Mouse (Mus musculus) E14TG2a.4 (cell line): ENCODE data around the gene Rab1b.
A peak's percentile ranks its signal among the peaks of the same experiment; 100 is the strongest.

Experiments
- H3K27me3 ChIP-seq: 2 replicates; pipeline ENCODE4 v1.6.1; 2014; ENCODE audit warnings: low read length, control low read depth; ENCODE audit not compliant: insufficient read depth
- H3K36me3 ChIP-seq: 2 replicates; pipeline ENCODE4 v1.6.1; 2014; ENCODE audit warnings: low read length, control low read depth; ENCODE audit not compliant: insufficient read depth
- H3K4me1 ChIP-seq: replicated peaks from 2 replicates; pipeline ENCODE4 v1.6.1; 2014; ENCODE audit warnings: low read depth, low read length, control low read depth
- H3K4me3 ChIP-seq: replicated peaks from 2 replicates; pipeline ENCODE4 v1.5.1; 2014; ENCODE audit warnings: mild to moderate bottlenecking, low read length
- H3K9me3 ChIP-seq: 2 replicates; pipeline ENCODE4 v1.6.1; 2014; ENCODE audit warnings: low read length, control low read depth
- CTCF ChIP-seq: conservative IDR thresholded peaks from 2 replicates; pipeline ENCODE4 v1.5.1; 2014; ENCODE audit warnings: low read length
- NANOG ChIP-seq: IDR thresholded peaks from 2 replicates; pipeline ENCODE4 v1.6.1; 2014; ENCODE audit warnings: borderline replicate concordance, low read length, mixed read lengths
- POU5F1 ChIP-seq: IDR thresholded peaks from 2 replicates; pipeline ENCODE4 v1.6.1; 2014; ENCODE audit warnings: low read length, borderline replicate concordance

Rab1b gene

GRCm38 (mm10) chr19:5083961-5084833 lies 22.7 kb downstream of the Rab1b start:
- H3K4me3 ChIP-seq: peak overlapping the region; percentile 83
- H3K36me3 ChIP-seq: peaks cover under 1% of the 10 kb centered on the region
- H3K4me1 ChIP-seq: peaks cover 68% of the 10 kb centered on the region
- TF ChIP-seq NANOG: no peak
- TF ChIP-seq POU5F1: no peak
- TF ChIP-seq CTCF: no peak
- peaks cover 68% of the 10 kb centered on the region for H3K27me3 ChIP-seq
- H3K9me3 ChIP-seq: no peaks in the 10 kb centered on the region

- Histone ChIP-seq H3K9me3 (no peaks in the 10 kb centered on the region), H3K4me3 (peak overlapping the region; percentile 73), H3K36me3 (no peaks in the 10 kb centered on the region; the same call in 1 of the 2 replicates), H3K4me1 (peaks cover 60% of the 10 kb centered on the region), H3K27me3 (peaks cover 68% of the 10 kb centered on the region)
- TF ChIP-seq NANOG (no peak), POU5F1 (no peak), CTCF (no peak)
Measured at GRCm38 (mm10) chr19:5082596-5082995, 24.3 kb downstream of the Rab1b start.

DNA sequence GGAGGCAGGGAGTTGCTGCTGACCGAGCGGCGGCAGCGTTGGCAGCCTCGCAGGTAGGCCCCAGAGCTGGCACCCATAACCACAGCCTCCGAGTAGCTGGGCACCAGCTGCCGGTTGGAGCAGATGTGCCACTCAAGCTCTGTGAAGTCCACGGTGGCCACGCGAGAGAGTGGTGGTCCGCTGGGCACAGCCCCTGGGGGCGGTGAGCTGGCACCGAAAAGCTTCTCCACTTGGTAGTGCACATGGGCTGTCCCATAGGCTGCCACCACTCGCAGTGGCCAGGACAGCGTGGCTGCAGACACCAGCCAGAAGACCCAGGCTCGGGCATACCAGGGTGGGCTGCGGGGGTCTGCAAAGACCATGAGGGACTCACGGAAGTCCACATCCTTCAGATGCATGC lies 24.9 kb downstream of the Rab1b start:
- Histone ChIP-seq H3K4me3 (peak overlapping the region; percentile 73), H3K9me3 (no peaks in the 10 kb centered on the region), H3K4me1 (peaks cover 54% of the 10 kb centered on the region), H3K27me3 (peaks cover 68% of the 10 kb centered on the region), H3K36me3 (no peaks in the 10 kb centered on the region; the same call in 1 of the 2 replicates)
- TF ChIP-seq CTCF (no peak), NANOG (no peak), POU5F1 (no peak)

DNA sequence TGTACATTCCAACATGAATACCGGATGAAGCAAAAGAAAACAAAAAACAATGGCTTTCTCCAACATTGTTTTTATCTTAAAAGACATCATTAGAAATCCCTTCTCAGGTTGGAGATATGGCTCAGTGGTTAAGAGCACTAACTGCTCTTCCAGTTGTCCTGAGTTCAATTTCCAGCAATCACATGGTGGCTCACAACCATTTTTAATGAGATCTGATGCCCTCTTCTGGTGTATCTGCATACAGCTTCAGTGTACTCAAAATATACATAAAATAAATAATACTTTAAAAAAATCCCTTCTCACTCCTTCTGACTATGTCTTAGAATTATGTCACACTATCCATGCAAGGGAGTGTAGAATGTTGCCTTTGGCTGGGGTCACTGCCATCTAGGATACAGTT lies 27.6 kb downstream of the Rab1b start:
- Histone ChIP-seq H3K36me3 (no peaks in the 10 kb centered on the region; the same call in 1 of the 2 replicates), H3K27me3 (peaks cover 52% of the 10 kb centered on the region), H3K4me1 (peaks cover 38% of the 10 kb centered on the region), H3K4me3 (no peak overlapping the region), H3K9me3 (no peaks in the 10 kb centered on the region; the same call in 1 of the 2 replicates)
- no peak for TF ChIP-seq POU5F1

DNA sequence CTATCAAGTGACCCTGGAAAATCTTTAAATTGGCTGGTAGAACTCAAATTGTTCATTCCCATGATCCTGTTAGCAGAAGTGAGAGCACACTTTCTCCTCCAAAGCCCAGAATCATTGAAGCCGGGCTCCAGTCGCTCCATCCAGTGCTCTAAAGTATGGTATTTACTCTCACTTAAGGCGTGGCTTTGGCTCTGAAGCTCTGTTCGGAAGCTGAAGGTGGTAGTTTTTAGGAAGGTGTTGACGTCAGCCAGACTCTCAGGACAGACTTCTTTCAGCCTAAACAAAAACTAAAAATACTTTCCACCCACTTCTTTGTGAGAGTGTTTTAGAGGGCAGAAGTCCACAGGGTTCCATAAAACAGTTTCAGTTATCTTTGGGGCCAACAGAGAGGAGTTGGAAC lies 33.4 kb downstream of the Rab1b start:
- no peak for TF ChIP-seq NANOG
- Histone ChIP-seq H3K4me1 (peaks cover 53% of the 10 kb centered on the region), H3K9me3 (no peaks in the 10 kb centered on the region; the same call in 1 of the 2 replicates), H3K4me3 (no peak overlapping the region), H3K36me3 (no peaks in the 10 kb centered on the region), H3K27me3 (peaks cover 30% of the 10 kb centered on the region)

- Histone ChIP-seq H3K27me3 (peaks cover 35% of the 10 kb centered on the region), H3K9me3 (no peaks in the 10 kb centered on the region; the same call in 1 of the 2 replicates), H3K36me3 (no peaks in the 10 kb centered on the region), H3K4me1 (peaks cover 57% of the 10 kb centered on the region), H3K4me3 (peak overlapping the region; percentile 82)
- TF ChIP-seq NANOG (no peak), POU5F1 (no peak), CTCF (peak; percentile 50)
Measured at GRCm38 (mm10) chr19:5073028-5073427, 33.8 kb downstream of the Rab1b start.

DNA sequence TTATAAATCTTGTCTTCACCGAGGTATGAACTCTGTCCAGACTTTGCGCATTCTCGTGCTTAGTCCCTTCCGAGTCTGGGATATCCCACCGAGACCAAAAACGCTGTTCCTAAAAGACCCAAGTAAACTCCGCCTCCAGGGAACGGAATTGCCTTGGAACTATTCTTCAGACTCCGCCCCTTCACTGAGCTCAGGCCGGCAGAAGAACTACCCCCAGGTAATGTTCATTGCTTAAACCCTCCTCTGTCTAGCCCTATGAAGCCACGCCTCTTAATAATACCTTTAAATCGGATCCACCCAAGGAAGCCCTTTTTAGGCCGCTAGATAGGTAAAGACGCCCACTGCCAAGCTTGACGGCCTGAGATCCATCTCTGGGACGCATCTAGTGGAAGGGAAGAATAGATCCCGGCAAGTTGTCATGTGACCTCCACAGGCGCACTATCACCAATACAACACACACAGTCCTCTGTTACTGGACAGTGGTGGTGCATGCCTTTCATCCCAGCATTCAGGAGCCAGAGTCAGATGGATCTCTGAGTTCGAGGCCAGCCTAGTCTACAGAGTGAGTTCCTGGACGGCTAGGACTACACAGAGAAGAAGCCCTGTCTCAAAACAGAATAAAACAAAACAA lies 34.4 kb downstream of the Rab1b start:
- Histone ChIP-seq H3K27me3 (peaks cover 38% of the 10 kb centered on the region), H3K4me1 (peaks cover 59% of the 10 kb centered on the region)
- TF ChIP-seq NANOG: no peak
- no peak for TF ChIP-seq CTCF
- no peak for TF ChIP-seq POU5F1

DNA sequence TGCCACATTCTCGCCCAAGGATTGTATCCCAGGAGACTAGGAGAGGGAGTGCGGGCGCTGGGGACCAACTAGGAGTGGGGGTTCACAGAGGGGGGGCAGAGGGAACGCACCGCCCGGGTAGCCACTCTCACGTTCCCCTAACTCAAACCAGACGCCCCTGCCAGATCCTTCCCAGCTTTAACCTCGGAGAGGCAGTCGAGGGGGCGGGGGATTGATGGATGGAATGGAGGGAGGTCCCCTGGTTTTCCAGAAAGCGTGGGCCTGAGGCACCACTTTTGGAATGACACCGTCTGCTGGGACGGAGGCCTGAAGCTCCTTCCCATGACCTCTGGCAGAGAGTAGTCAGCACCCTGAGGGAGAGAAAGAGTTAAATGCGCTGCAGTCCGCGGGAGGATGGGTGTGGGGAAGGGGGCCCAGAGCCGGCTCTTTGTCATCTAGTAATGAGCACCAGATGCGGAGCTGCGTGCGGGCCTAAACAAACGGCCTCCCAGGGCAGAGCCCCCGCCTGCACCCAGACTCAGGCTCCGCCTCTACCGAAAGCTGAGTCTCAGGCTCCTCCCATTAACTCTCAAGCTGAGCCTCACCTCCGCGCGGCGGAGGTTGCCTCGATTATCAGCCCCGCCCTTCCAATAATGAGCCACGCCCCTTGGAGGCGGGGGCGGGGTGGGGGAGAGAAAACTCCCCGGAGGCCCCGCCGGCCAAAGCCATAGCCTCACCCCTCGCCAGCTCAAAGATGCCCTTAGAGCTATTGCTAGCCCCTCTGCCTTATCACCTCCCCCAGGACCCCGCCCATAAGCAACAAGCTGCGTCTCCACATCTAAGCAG lies 35.1 kb downstream of the Rab1b start:
- H3K4me3 ChIP-seq: peak overlapping the region; percentile 82
- H3K36me3 ChIP-seq: no peaks in the 10 kb centered on the region
- H3K4me1 ChIP-seq: peaks cover 67% of the 10 kb centered on the region
- peaks cover 45% of the 10 kb centered on the region for H3K27me3 ChIP-seq
- no peaks in the 10 kb centered on the region; the same call in 1 of the 2 replicates for H3K9me3 ChIP-seq
- TF ChIP-seq NANOG: no peak
- TF ChIP-seq CTCF: no peak
- no peak for TF ChIP-seq POU5F1

More for the DNA sequence above, 34.4 kb downstream of the Rab1b start:
- Histone ChIP-seq H3K36me3 (no peaks in the 10 kb centered on the region), H3K9me3 (no peaks in the 10 kb centered on the region; the same call in 1 of the 2 replicates), H3K4me3 (peak overlapping the region; percentile 82)
